Mouse (Mus musculus): ENCODE data around the gene Magix.
"Not testable (repeated sequence)": the region's sequence is repeated elsewhere in the genome, so short reads cannot be mapped to it uniquely, and the experiment has no call there.

GRCm38 (mm10) chrX:7716058-7716457, 35.0 kb upstream of the Magix start:
- TF ChIP-seq CTCF (IDR thresholded peaks at IDR 0.05; ENCODE audit: control insufficient read depth, insufficient read depth, insufficient replicate concordance, low read depth, low read length); POLR2A (IDR thresholded peaks at IDR 0.05; ENCODE audit: control insufficient read depth, low read depth, low read length): not testable (repeated sequence)
